Mouse (Mus musculus): ENCODE results near the gene Anks1. TPM values are rescaled to one million over a fixed set of nuclear protein-coding genes. Genes with fewer than 3 reads are reported as not detected.
"Not testable (repeated sequence)": the region's sequence is repeated elsewhere in the genome, so short reads cannot be mapped to it uniquely, and the experiment has no call there.

Gene Anks1
- polyA plus RNA-seq, 1 experiment from 2014 or later, result 54.6 TPM

DNA sequence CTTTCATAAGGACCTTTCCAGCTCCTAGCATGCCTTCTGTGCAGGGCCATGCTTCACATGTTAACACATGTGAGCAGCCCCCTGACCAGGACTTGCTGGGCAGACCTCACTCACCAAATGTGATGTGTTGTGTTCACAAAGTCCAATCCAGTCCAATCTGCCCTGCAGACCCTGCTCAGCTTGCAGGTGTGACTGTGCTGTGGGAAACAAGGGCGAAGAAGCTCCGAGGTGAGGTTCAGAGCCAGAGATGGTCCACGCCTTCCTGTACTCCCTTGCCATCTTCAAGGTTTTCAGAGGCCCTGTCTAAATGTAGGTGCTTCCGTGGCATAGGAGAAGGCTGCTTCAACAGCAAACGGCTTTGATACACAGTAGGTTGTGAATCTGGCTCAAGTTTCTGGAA lies 59.8 kb downstream of the Anks1 start:
- 93% methylated on average over 5 of the region's 5 CpGs for WGBS
- Histone ChIP-seq H3K4me2 (no peak overlapping the region), H3K4me3 (no peak overlapping the region), H3K4me1 (replicated peaks) (no peaks in the 10 kb centered on the region; the same call in 1 of the 2 replicates), H3K27me3 (no peaks in the 10 kb centered on the region), H3K27ac (replicated peaks) (no peak overlapping the region), H3K9me3 (no peaks in the 10 kb centered on the region), H3K9ac (no peak overlapping the region), H3K36me3 (no peaks in the 10 kb centered on the region)
- no peak for ATAC-seq (ENCODE audit: low FRiP score, low read depth)

GRCm38 (mm10) chr17:27969365-27969764 lies 60.3 kb downstream of the Anks1 start:
- no peaks in the 10 kb centered on the region for H3K27me3 ChIP-seq
- no peak for ATAC-seq (ENCODE audit: low FRiP score, low read depth)
- H3K4me2 ChIP-seq, result no peak overlapping the region
- WGBS, result 81% methylated on average over 8 of the region's 8 CpGs
- no peak overlapping the region for H3K9ac ChIP-seq
- H3K4me1 ChIP-seq (replicated peaks), result no peaks in the 10 kb centered on the region; the same call in 1 of the 2 replicates
- no peak overlapping the region for H3K27ac ChIP-seq (replicated peaks)
- no peaks in the 10 kb centered on the region for H3K9me3 ChIP-seq
- no peak overlapping the region for H3K4me3 ChIP-seq
- H3K36me3 ChIP-seq, result no peaks in the 10 kb centered on the region

DNA sequence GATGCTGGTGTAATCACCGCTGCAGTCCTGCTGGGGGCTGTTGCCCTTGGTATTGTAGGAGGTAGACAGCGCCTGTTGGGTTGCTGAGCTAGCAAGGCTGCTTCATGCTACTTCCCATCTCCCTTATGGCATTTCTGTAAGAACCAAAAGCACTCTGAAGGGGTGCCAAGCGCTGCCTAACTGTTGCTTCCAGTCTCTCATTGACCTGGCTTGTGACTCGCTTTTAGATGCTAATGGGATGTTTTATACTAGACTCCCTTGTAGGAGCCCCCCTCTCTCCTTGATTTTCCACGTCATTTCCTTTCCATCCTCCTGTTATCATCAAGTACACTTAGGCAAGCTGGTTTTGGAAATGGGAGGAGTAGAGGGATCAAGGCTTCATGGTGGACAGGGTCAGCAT lies 60.8 kb downstream of the Anks1 start:
- 67% methylated on average over 5 of the region's 5 CpGs for WGBS
- no peak for ATAC-seq (ENCODE audit: low FRiP score, low read depth)
- no peaks in the 10 kb centered on the region for H3K9me3 ChIP-seq
- H3K4me2 ChIP-seq, result no peak overlapping the region
- no peaks in the 10 kb centered on the region for H3K36me3 ChIP-seq
- H3K4me3 ChIP-seq, result no peak overlapping the region
- H3K27me3 ChIP-seq, result no peaks in the 10 kb centered on the region
- no peak overlapping the region for H3K9ac ChIP-seq
- peak overlapping the region; percentile 38; the same call in 1 of the 2 replicates for H3K27ac ChIP-seq (replicated peaks)
- H3K4me1 ChIP-seq (replicated peaks), result no peaks in the 10 kb centered on the region; the same call in 1 of the 2 replicates

DNA sequence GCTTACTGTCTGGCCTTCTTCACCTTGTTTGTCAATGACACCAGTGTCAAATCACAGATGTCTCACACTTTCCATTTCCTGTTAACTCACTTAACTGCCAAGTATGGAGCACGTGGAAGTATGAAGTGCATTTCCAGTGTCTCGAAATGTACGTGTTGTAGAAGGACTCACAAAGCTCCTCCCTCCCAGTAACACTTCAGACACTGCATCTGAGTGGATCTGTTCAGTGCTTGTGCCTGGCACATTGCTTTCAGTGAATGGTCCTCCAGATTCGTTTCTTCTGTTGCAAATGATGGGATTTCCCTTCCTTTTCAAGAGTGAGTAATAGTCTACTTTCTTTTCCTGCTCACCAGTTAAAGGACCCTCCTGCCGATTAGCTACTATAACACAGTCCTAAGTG lies 61.2 kb downstream of the Anks1 start:
- ATAC-seq (ENCODE audit: low FRiP score, low read depth), result no peak
- 89% methylated on average over 5 of the region's 5 CpGs for WGBS
- no peak overlapping the region for H3K9ac ChIP-seq
- H3K36me3 ChIP-seq, result no peaks in the 10 kb centered on the region
- H3K9me3 ChIP-seq, result no peaks in the 10 kb centered on the region
- H3K4me1 ChIP-seq (replicated peaks), result no peaks in the 10 kb centered on the region; the same call in 1 of the 2 replicates
- H3K4me2 ChIP-seq, result no peak overlapping the region
- no peaks in the 10 kb centered on the region for H3K27me3 ChIP-seq
- H3K4me3 ChIP-seq, result no peak overlapping the region
- no peak overlapping the region for H3K27ac ChIP-seq (replicated peaks)

GRCm38 (mm10) chr17:27971496-27971895 lies 62.4 kb downstream of the Anks1 start:
- H3K27ac ChIP-seq (replicated peaks), result no peak overlapping the region
- no peaks in the 10 kb centered on the region for H3K36me3 ChIP-seq
- no peaks in the 10 kb centered on the region for H3K27me3 ChIP-seq
- ATAC-seq (ENCODE audit: low FRiP score, low read depth), result no peak
- no peak overlapping the region for H3K4me3 ChIP-seq
- H3K4me2 ChIP-seq, result no peak overlapping the region
- no peaks in the 10 kb centered on the region; the same call in 1 of the 2 replicates for H3K4me1 ChIP-seq (replicated peaks)
- H3K9ac ChIP-seq, result no peak overlapping the region
- WGBS, result 89% methylated on average over 9 of the region's 9 CpGs
- H3K9me3 ChIP-seq, result no peaks in the 10 kb centered on the region

DNA sequence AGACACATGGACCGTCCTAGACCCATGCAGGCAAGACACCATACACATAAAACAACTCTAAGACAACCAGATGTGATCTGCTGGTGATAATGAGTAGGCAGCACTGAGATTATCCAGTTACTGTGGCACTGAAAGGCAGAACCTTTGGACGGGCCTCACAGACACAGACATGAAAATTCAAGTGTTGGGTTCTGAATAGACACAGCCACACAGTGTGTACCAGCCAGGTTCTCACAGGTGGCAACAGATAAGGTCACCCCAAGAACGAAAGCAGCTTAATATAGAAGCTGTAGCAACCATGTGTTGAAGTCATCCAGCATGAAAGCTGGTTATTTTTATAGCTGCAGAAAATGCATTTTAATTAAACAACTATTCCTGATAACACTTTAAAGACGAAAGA lies 64.2 kb downstream of the Anks1 start:
- Histone ChIP-seq H3K4me2 (no peak overlapping the region), H3K27me3 (no peaks in the 10 kb centered on the region), H3K4me1 (replicated peaks) (no peaks in the 10 kb centered on the region; the same call in 1 of the 2 replicates), H3K27ac (replicated peaks) (no peak overlapping the region), H3K9me3 (no peaks in the 10 kb centered on the region), H3K9ac (no peak overlapping the region), H3K4me3 (no peak overlapping the region), H3K36me3 (peaks cover 7% of the 10 kb centered on the region)
- WGBS, result 90% methylated on average over 4 of the region's 4 CpGs
- ATAC-seq (ENCODE audit: low FRiP score, low read depth), result no peak

GRCm38 (mm10) chr17:27976266-27976665 lies 67.2 kb downstream of the Anks1 start:
- no peak overlapping the region for H3K4me3 ChIP-seq
- H3K36me3 ChIP-seq, result peaks cover 15% of the 10 kb centered on the region
- ATAC-seq (ENCODE audit: low FRiP score, low read depth), result no peak
- H3K9me3 ChIP-seq, result no peaks in the 10 kb centered on the region
- H3K4me2 ChIP-seq, result no peak overlapping the region
- 96% methylated on average over 14 of the region's 14 CpGs for WGBS
- no peaks in the 10 kb centered on the region for H3K4me1 ChIP-seq (replicated peaks)
- no peak overlapping the region for H3K27ac ChIP-seq (replicated peaks)
- H3K9ac ChIP-seq, result no peak overlapping the region
- no peaks in the 10 kb centered on the region for H3K27me3 ChIP-seq

- no peak for ATAC-seq (ENCODE audit: low FRiP score, low read depth)
- no peak overlapping the region for H3K27ac ChIP-seq (replicated peaks)
- H3K36me3 ChIP-seq, result peaks cover 15% of the 10 kb centered on the region
- H3K9me3 ChIP-seq, result no peaks in the 10 kb centered on the region
- no peaks in the 10 kb centered on the region for H3K4me1 ChIP-seq (replicated peaks)
- H3K4me2 ChIP-seq, result no peak overlapping the region
- 92% methylated on average over 3 of the region's 3 CpGs for WGBS
- H3K27me3 ChIP-seq, result no peaks in the 10 kb centered on the region
- H3K4me3 ChIP-seq, result no peak overlapping the region
- H3K9ac ChIP-seq, result no peak overlapping the region
Observed at GRCm38 (mm10) chr17:27977008-27977636, 68.0 kb downstream of the Anks1 start.

DNA sequence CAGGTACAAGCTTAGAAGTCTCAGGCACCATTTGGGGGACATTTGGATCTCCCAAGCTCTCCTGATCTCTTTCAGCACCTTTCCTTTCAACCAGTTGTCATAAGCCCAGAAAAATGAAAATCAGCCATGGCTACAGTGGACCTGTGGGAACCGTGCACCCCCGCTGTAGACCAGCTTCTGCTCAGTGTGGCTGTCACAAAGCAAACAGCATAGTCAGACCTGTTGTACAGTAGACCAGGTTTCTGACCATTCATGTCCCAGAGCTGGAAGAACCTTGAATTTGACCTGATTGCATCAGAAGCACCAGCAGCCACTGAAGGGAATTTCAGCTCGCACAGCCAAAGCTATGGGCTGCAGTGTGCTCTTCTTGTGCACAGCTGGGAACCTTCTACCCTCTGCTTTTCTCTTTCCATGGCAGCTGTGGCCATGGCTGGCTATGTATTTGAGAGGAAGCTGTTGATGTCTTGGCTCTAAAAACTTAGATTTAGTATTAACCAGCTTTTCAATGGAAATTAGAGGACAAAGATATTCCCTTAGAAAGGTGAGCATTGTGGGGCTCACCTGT lies 71.4 kb downstream of the Anks1 start:
- Histone ChIP-seq H3K4me3 (no peak overlapping the region), H3K36me3 (peaks cover 19% of the 10 kb centered on the region), H3K9me3 (no peaks in the 10 kb centered on the region), H3K27me3 (no peaks in the 10 kb centered on the region), H3K9ac (no peak overlapping the region), H3K4me2 (no peak overlapping the region), H3K4me1 (replicated peaks) (no peaks in the 10 kb centered on the region), H3K27ac (replicated peaks) (no peak overlapping the region)
- no peak for ATAC-seq (ENCODE audit: low FRiP score, low read depth)
- WGBS, result 98% methylated on average over 3 of the region's 3 CpGs

GRCm38 (mm10) chr17:27981451-27982069 lies 72.5 kb downstream of the Anks1 start:
- H3K27me3 ChIP-seq, result no peaks in the 10 kb centered on the region
- peaks cover 24% of the 10 kb centered on the region for H3K36me3 ChIP-seq
- no peaks in the 10 kb centered on the region for H3K9me3 ChIP-seq
- no peak for ATAC-seq (ENCODE audit: low FRiP score, low read depth)
- 89% methylated on average over 5 of the region's 5 CpGs for WGBS
- no peak overlapping the region for H3K4me2 ChIP-seq
- no peak overlapping the region for H3K27ac ChIP-seq (replicated peaks)
- H3K4me1 ChIP-seq (replicated peaks), result no peaks in the 10 kb centered on the region
- H3K9ac ChIP-seq, result no peak overlapping the region
- no peak overlapping the region for H3K4me3 ChIP-seq

DNA sequence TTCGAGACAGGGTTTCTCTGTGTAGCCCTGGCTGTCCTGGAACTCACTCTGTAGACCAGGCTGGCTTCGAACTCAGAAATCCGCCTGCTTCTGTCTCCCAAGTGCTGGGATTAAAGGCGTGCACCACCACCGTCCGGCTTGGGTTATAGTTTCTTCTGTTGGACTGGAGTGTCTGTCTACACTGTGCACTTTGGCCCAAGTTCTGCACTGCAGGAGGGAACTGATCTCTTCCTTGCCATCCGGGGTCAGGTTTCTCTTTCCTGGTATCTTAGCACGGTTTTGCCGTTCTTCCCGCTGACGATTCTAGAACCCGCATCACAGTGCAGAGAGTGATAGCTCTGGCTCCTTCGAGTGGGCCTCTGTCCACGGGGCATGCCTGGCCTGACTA lies 73.0 kb downstream of the Anks1 start:
- H3K4me3 ChIP-seq; H3K9me3 ChIP-seq; H3K4me1 ChIP-seq (replicated peaks); H3K27me3 ChIP-seq; ATAC-seq (ENCODE audit: low FRiP score, low read depth); H3K27ac ChIP-seq (replicated peaks); H3K9ac ChIP-seq; H3K4me2 ChIP-seq: not testable (repeated sequence)
- WGBS, result 89% methylated on average over 14 of the region's 14 CpGs
- peaks cover 27% of the 10 kb centered on the region for H3K36me3 ChIP-seq

DNA sequence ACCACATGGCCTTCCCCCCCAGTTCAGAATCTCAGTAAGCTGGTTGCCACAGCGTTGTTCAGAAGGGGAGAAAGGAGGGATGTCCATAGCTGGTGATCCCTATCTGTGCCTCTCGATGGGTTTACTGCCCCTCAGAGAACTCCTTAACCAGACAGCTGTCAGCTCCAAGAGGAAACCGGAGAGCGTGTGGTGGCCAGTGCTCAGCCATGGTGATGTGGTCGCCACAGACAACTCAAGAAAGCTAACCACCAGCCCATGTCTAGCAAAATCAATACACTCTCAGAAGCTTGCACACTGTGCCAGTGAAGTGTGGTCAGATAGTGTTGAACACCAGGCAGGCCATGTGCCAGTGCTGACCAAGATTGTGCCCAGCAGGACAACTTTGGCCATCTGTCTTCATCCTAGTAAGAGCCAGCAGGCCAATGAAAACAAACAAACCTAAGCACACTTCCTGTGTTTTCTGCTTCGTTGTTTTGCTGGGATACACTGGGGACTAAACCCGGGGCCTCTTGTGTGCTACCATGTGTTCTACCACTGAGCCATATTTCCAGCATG lies 73.7 kb downstream of the Anks1 start:
- H3K9ac ChIP-seq, result no peak overlapping the region
- no peak overlapping the region for H3K4me2 ChIP-seq
- no peak overlapping the region for H3K4me3 ChIP-seq
- H3K27ac ChIP-seq (replicated peaks), result no peak overlapping the region
- no peaks in the 10 kb centered on the region for H3K4me1 ChIP-seq (replicated peaks)
- H3K27me3 ChIP-seq, result no peaks in the 10 kb centered on the region
- H3K9me3 ChIP-seq, result no peaks in the 10 kb centered on the region
- WGBS, result 73% methylated on average over 7 of the region's 7 CpGs
- H3K36me3 ChIP-seq, result peaks cover 23% of the 10 kb centered on the region; the same call in 1 of the 2 replicates
- no peak for ATAC-seq (ENCODE audit: low FRiP score, low read depth)

All from hindbrain, embryonic 15.5 days (tissue).